Mouse (Mus musculus): ENCODE measurements around the gene Tpx2. TPM values are rescaled to one million over a fixed set of nuclear protein-coding genes. Genes with fewer than 3 reads are reported as not detected.
A peak's percentile ranks its signal among the peaks of the same experiment; 100 is the strongest.

The Tpx2 gene
- polyA plus RNA-seq, 1 experiment from 2014 or later: 153 TPM

Small RNA genes within 50 kb of the gene (microRNA-seq; reads per million reads assigned to microRNA genes)
- 3.3 reads per million, percentile 4 among the genes with 10 or more reads in this experiment for gene Mir5622

Other genes starting within 250 kb of the Tpx2 start
- gene Defb45, start 248.6 kb upstream of the Tpx2 start, polyA plus RNA-seq (2016; fragmentation: Nextera tagmentation; extraction: Ambion mirVana): not detected in 2 replicates
- gene Defb36, start 243.6 kb upstream of the Tpx2 start, polyA plus RNA-seq (2016; fragmentation: Nextera tagmentation; extraction: Ambion mirVana): not detected in 2 replicates
- gene Defb25, start 224.9 kb upstream of the Tpx2 start, polyA plus RNA-seq (2016; fragmentation: Nextera tagmentation; extraction: Ambion mirVana): not detected in 2 replicates
- gene Rem1, start 221.0 kb upstream of the Tpx2 start, polyA plus RNA-seq (2016; fragmentation: Nextera tagmentation; extraction: Ambion mirVana): 0.26 and 0.33 TPM in 2 replicates
- 99.2 and 117 TPM in 2 replicates for gene H13, start 178.5 kb upstream of the Tpx2 start, polyA plus RNA-seq (2016; fragmentation: Nextera tagmentation; extraction: Ambion mirVana)
- 42.9 and 45.3 TPM in 2 replicates for gene Mcts2, start 160.9 kb upstream of the Tpx2 start, polyA plus RNA-seq (2016; fragmentation: Nextera tagmentation; extraction: Ambion mirVana)
- gene Id1, start 111.7 kb upstream of the Tpx2 start, polyA plus RNA-seq (2016; fragmentation: Nextera tagmentation; extraction: Ambion mirVana): 70.2 and 86.2 TPM in 2 replicates
- gene Cox4i2, start 93.8 kb upstream of the Tpx2 start, polyA plus RNA-seq (2016; fragmentation: Nextera tagmentation; extraction: Ambion mirVana): 4.2 and 4.6 TPM in 2 replicates
- 107 and 128 TPM in 2 replicates for gene Bcl2l1, start 16.2 kb upstream of the Tpx2 start, polyA plus RNA-seq (2016; fragmentation: Nextera tagmentation; extraction: Ambion mirVana)
- 0.06 and 0.07 TPM in 2 replicates for gene Mylk2, start 63.4 kb downstream of the Tpx2 start, polyA plus RNA-seq (2016; fragmentation: Nextera tagmentation; extraction: Ambion mirVana)
- 0.58 and 1.5 TPM in 2 replicates for gene Foxs1, start 85.2 kb downstream of the Tpx2 start, polyA plus RNA-seq (2016; fragmentation: Nextera tagmentation; extraction: Ambion mirVana)
- 0.60 and 1.3 TPM in 2 replicates for gene Dusp15, start 103.7 kb downstream of the Tpx2 start, polyA plus RNA-seq (2016; fragmentation: Nextera tagmentation; extraction: Ambion mirVana)
- 1.3 and 1.4 TPM in 2 replicates for gene Ttll9, start 114.5 kb downstream of the Tpx2 start, polyA plus RNA-seq (2016; fragmentation: Nextera tagmentation; extraction: Ambion mirVana)
- 108 and 111 TPM in 2 replicates for gene Pdrg1, start 167.5 kb downstream of the Tpx2 start, polyA plus RNA-seq (2016; fragmentation: Nextera tagmentation; extraction: Ambion mirVana)
- 0.21 and 0.68 TPM in 2 replicates for gene Xkr7, start 183.9 kb downstream of the Tpx2 start, polyA plus RNA-seq (2016; fragmentation: Nextera tagmentation; extraction: Ambion mirVana)
- 1.1 and 1.2 TPM in 2 replicates for gene Ccm2l, start 218.0 kb downstream of the Tpx2 start, polyA plus RNA-seq (2016; fragmentation: Nextera tagmentation; extraction: Ambion mirVana)

Data from midbrain, embryonic 10.5 days (tissue).